Mouse (Mus musculus) midbrain, embryonic 11.5 days (tissue): ENCODE measurements at regions not wholly inside any gene's neighbourhood (a gene's known extent, or its start where the extent isn't known, plus 50 kb on each side); places are given as distances from the start of the nearest gene placed in this dataset.

Experiments
- ATAC-seq: fragments of 200-750 bp; cut with Nextera tagmentation; 2 replicates; pipeline ENCODE4 v1.8.0; 2017; ENCODE audit warnings: moderate TSS enrichment, moderate library complexity; ENCODE audit not compliant: low FRiP score
- DNase-seq: peaks from one replicate; pipeline ENCODE4 v3.0.0; 2015; ENCODE audit warnings: low spot score; ENCODE audit errors: missing footprints
- H3K27ac ChIP-seq: fragments of 300-500 bp; sonication (generic); 2 replicates; pipeline ENCODE4 v1.5.1; 2014; ENCODE audit warnings: low read depth, low read length
- H3K27me3 ChIP-seq: fragments of 300-500 bp; sonication (generic); 2 replicates; pipeline ENCODE4 v1.6.1; 2014; ENCODE audit warnings: mild to moderate bottlenecking, low read length, moderate library complexity, mixed read lengths; ENCODE audit not compliant: control insufficient read depth, insufficient read depth
- H3K36me3 ChIP-seq: fragments of 300-500 bp; sonication (generic); 2 replicates; pipeline ENCODE4 v1.6.1; 2014; ENCODE audit warnings: mild to moderate bottlenecking, low read length, moderate library complexity, mixed read lengths; ENCODE audit not compliant: control insufficient read depth, insufficient read depth
- H3K4me1 ChIP-seq: fragments of 300-500 bp; sonication (generic); 2 replicates; pipeline ENCODE4 v1.6.1; 2014; ENCODE audit warnings: low read length; ENCODE audit not compliant: control insufficient read depth, insufficient read depth
- H3K4me2 ChIP-seq: fragments of 300-500 bp; sonication (generic); 2 replicates; pipeline ENCODE4 v1.6.1; 2014; ENCODE audit warnings: mild to moderate bottlenecking, moderate library complexity
- H3K4me3 ChIP-seq: fragments of 300-500 bp; sonication (generic); 2 replicates; pipeline ENCODE4 v1.5.1; 2014; ENCODE audit warnings: low read depth, low read length
- H3K9ac ChIP-seq: fragments of 300-500 bp; sonication (generic); 2 replicates; pipeline ENCODE4 v1.6.1; 2014; ENCODE audit warnings: low read length
- H3K9me3 ChIP-seq: fragments of 300-500 bp; sonication (generic); 2 replicates; pipeline ENCODE4 v1.6.1; 2016; ENCODE audit warnings: low read length; ENCODE audit not compliant: control insufficient read depth
- whole genome bisulfite sequencing: fragments of 180-500 bp; shearing (Covaris S2); extraction: QIAGEN DNeasy Blood & Tissue Kit; methylation state at CpG from one replicate; pipeline ENCODE4 v1.1.7; 2014; 5-methylcytosine and 5-hydroxymethylcytosine counted together

DNA sequence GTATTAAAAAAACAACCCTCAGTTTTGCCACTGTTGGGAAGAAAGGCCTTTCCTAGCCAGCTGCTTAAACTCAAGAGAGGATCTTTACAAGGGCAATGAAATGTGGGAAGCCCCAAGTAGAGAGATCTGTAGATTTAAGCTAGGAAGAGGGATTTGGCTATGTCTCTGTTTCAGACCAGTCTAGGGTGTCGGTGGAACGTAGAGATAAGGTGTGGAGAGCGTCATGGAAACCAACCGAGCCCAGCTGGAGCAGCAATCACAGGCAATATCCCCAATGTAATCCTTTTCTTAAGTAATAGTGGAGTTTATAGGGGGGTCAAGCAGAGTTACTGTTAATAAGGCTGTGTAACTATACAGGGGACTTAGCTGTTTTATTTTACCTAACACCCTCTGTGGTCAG lies 204.6 kb upstream of the Mme start:
- no peak overlapping the region for H3K4me2 ChIP-seq
- no peaks in the 10 kb centered on the region for H3K9me3 ChIP-seq
- no peak overlapping the region for H3K27ac ChIP-seq
- ATAC-seq (no peak), DNase-seq (no peak)
- no peaks in the 10 kb centered on the region for H3K27me3 ChIP-seq
- no peak overlapping the region for H3K4me3 ChIP-seq
- 75% methylated on average over 4 of the region's 4 CpGs for WGBS
- no peaks in the 10 kb centered on the region for H3K4me1 ChIP-seq
- no peaks in the 10 kb centered on the region for H3K36me3 ChIP-seq
- no peak overlapping the region for H3K9ac ChIP-seq

DNA sequence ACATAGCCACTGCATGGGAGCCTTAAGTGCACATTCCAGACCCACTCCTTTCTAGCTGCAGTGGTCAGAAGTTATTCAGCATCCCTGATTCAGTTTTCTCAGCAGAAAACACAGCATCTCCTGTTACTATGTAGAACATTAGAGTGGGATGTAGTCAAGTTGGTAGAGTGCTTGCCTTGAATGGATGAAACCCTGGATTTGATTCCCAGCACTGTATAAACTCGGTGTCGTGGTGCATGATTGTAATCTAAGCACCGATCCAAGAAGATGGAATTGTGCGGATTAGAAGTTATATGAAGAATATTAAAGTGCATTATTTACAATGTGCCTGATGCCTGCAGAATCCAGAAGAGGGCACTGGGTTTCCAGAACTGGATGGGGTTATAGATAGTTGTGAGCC lies 170.6 kb upstream of the Mme start:
- no peak overlapping the region for H3K27ac ChIP-seq
- peak; percentile 53 for DNase-seq
- WGBS: 93% methylated on average over 4 of the region's 4 CpGs
- H3K4me2 ChIP-seq: no peak overlapping the region
- no peak for ATAC-seq
- no peaks in the 10 kb centered on the region for H3K9me3 ChIP-seq
- no peak overlapping the region for H3K4me3 ChIP-seq
- H3K36me3 ChIP-seq: no peaks in the 10 kb centered on the region
- H3K9ac ChIP-seq: no peak overlapping the region
- H3K27me3 ChIP-seq: no peaks in the 10 kb centered on the region
- no peaks in the 10 kb centered on the region for H3K4me1 ChIP-seq

DNA sequence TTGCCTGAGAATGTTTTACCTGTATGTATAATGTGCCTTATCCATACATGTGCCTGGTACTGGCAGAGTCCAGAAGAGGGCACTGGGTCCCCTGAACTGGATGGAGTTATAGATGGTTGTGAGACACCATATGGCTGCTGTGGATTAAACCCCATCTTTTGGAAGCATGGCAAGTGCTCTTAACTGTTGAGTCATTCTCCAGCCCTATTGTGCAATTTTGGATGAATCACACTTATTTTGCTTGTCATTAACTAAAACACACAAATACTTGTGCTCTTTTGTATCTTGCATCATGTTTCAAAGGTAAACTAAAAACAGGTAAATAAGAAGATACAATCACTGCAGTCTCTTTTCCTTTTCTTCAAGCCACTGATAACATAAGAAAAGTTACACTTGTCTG lies 168.3 kb upstream of the Mme start:
- Histone ChIP-seq H3K4me3 (no peak overlapping the region), H3K4me1 (no peaks in the 10 kb centered on the region)
- no peak for ATAC-seq

DNA sequence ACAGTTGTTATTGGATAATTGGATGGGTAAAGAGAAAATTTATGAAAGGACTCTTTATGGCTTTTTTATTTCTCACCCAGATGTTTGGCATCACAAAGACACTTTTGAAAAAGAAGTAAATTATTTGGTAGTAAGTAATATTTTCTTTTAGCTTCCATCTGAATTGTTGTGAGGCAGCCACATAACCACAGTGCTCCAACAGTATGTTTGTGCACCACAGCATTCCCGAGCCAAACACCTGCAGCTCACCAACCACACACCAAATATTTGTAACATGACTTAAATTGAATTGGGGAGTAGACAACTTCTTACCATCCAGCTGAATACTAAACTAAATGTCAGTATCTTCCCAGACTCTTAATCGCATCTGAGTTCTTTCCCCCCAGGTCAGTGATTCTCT lies 163.2 kb upstream of the Mme start:
- Histone ChIP-seq H3K9ac (no peak overlapping the region), H3K27me3 (no peaks in the 10 kb centered on the region), H3K36me3 (no peaks in the 10 kb centered on the region), H3K4me1 (no peaks in the 10 kb centered on the region), H3K9me3 (no peaks in the 10 kb centered on the region), H3K27ac (no peak overlapping the region), H3K4me2 (no peak overlapping the region), H3K4me3 (no peak overlapping the region)
- DNase-seq: no peak
- ATAC-seq: no peak
- 88% methylated on average over 2 of the region's 2 CpGs for WGBS

More for the DNA sequence above, 168.3 kb upstream of the Mme start:
- Histone ChIP-seq H3K9ac (no peak overlapping the region), H3K9me3 (no peaks in the 10 kb centered on the region), H3K4me2 (no peak overlapping the region), H3K36me3 (no peaks in the 10 kb centered on the region), H3K27me3 (no peaks in the 10 kb centered on the region), H3K27ac (no peak overlapping the region)
- no peak for DNase-seq

GRCm38 (mm10) chr3:63082161-63082560 lies 159.2 kb upstream of the Mme start:
- Histone ChIP-seq H3K9me3 (no peaks in the 10 kb centered on the region), H3K9ac (no peak overlapping the region), H3K36me3 (no peaks in the 10 kb centered on the region), H3K4me1 (no peaks in the 10 kb centered on the region), H3K4me3 (no peak overlapping the region), H3K27ac (no peak overlapping the region), H3K27me3 (no peaks in the 10 kb centered on the region), H3K4me2 (no peak overlapping the region)
- DNase-seq (no peak), ATAC-seq (no peak)
- 90% methylated on average over 6 of the region's 6 CpGs for WGBS

GRCm38 (mm10) chr3:63085426-63085825 lies 155.9 kb upstream of the Mme start:
- no peak for DNase-seq
- Histone ChIP-seq H3K9ac (no peak overlapping the region), H3K27me3 (no peaks in the 10 kb centered on the region), H3K4me2 (no peak overlapping the region), H3K27ac (no peak overlapping the region), H3K36me3 (no peaks in the 10 kb centered on the region), H3K4me3 (no peak overlapping the region), H3K9me3 (no peaks in the 10 kb centered on the region), H3K4me1 (no peaks in the 10 kb centered on the region)
- ATAC-seq: no peak
- 78% methylated on average over 2 of the region's 2 CpGs for WGBS

- no peaks in the 10 kb centered on the region for H3K27me3 ChIP-seq
- H3K27ac ChIP-seq: no peak overlapping the region
- no peaks in the 10 kb centered on the region for H3K4me1 ChIP-seq
- ATAC-seq: no peak
- DNase-seq: no peak
- H3K4me2 ChIP-seq: no peak overlapping the region
- 76% methylated on average over 1 of the region's 1 CpGs for WGBS
- no peak overlapping the region for H3K4me3 ChIP-seq
- H3K36me3 ChIP-seq: no peaks in the 10 kb centered on the region
- no peaks in the 10 kb centered on the region for H3K9me3 ChIP-seq
- H3K9ac ChIP-seq: no peak overlapping the region
Observed at GRCm38 (mm10) chr3:63092901-63093300, 148.4 kb upstream of the Mme start.

DNA sequence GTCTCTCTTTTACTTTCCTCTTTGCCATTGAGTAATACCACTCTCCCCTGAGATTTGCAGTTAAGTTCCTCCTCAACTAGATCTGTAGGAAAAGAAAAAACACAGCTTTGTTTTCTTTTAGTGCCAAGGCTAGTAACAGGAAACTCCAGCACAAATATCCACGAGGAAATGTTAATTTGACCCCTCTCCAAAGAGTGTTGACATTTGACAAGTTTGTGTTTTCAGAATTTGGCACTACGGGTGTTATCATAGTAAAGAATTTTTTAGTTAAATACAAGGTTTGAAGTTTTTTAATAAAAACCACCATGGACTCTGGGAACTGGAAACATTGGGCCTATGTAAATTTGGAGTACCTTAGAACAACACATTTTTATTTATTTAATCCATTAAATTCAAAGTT lies 126.1 kb upstream of the Mme start:
- Histone ChIP-seq H3K4me1 (no peaks in the 10 kb centered on the region), H3K36me3 (no peaks in the 10 kb centered on the region), H3K9ac (no peak overlapping the region), H3K4me2 (no peak overlapping the region), H3K27me3 (no peaks in the 10 kb centered on the region), H3K27ac (no peak overlapping the region), H3K4me3 (no peak overlapping the region), H3K9me3 (no peaks in the 10 kb centered on the region)
- ATAC-seq: no peak
- DNase-seq: no peak
- 63% methylated on average over 2 of the region's 2 CpGs for WGBS

- H3K4me1 ChIP-seq: no peaks in the 10 kb centered on the region
- no peak overlapping the region for H3K4me3 ChIP-seq
- no peak overlapping the region for H3K9ac ChIP-seq
- H3K36me3 ChIP-seq: no peaks in the 10 kb centered on the region
- H3K27me3 ChIP-seq: no peaks in the 10 kb centered on the region
- no peaks in the 10 kb centered on the region for H3K9me3 ChIP-seq
- no peak overlapping the region for H3K4me2 ChIP-seq
- 87% methylated on average over 3 of the region's 3 CpGs for WGBS
- DNase-seq (no peak), ATAC-seq (no peak)
- no peak overlapping the region for H3K27ac ChIP-seq
Observed at GRCm38 (mm10) chr3:63131883-63132282, 109.5 kb upstream of the Mme start.
